Mouse (Mus musculus) stomach, postnatal 0 days (tissue): Measurements from ENCODE around the gene Gm15737.

Experiments used
- CTCF ChIP-seq: IDR thresholded peaks from 2 replicates; pipeline ENCODE4 v1.5.1; 2016; ENCODE audit warnings: antibody characterized with exemption, low read depth, mild to moderate bottlenecking, moderate library complexity
- EP300 ChIP-seq: optimal IDR thresholded peaks from 2 replicates; pipeline ENCODE3; 2016; ENCODE audit warnings: antibody characterized with exemption

- no peak for TF ChIP-seq CTCF
- TF ChIP-seq EP300, result no peak
Measured at GRCm38 (mm10) chr6:92842000-92842399, 27.2 kb upstream of the Gm15737 start.
